In the genomic region with DNA sequence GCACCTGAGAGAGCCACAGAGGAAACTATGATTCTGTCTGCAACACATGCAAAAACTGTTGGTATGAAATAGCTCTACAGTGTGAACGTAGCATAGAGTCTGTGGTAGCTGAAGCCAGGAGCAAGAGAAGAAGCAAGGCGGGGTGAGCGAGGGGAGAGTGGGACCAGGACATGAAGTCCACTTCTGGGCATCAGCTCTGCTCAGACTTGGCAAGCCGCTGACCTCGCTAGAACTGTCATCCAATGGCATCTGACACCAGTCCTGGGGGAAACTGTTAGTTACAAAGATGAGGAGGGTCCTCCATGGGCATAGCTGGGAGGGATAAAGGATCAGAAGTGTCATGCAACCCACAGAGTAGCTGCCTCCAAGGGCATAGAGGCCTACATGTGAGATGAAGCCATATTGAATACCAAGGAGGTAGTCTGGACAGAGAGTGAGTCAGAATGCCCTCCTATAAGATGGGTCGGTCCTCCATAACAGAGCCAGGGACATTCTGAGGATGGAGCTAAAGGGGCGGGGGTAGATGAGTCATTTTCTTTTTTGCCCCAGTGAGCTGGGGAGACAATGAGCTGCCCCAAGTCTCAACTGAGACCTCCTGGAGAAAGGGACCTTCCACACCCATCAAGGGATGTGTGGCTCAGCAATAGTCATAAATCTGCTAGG, we compare ENCODE assay signal across 15 mouse cellular contexts.
DNase-seq lines count a peak whose midpoint lies in the region; ATAC-seq and TF ChIP-seq lines count a peak whose summit lies in the region.
"Had no signal": no experiment of that assay in that cellular context is flagged by ENCODE, and none has a peak within 500 bp of the region (broad histone marks: within the 10 kb centered on the region; RNA-seq: fewer than 3 reads in every experiment).

No protein-coding gene starts in this region.

- 87% methylated on average over 7 of the region's 7 CpGs for WGBS in midbrain, embryonic 11.5 days
- 90% methylated on average over 7 of the region's 7 CpGs for WGBS in midbrain, embryonic 10.5 days

- ATAC-seq in midbrain, embryonic 11.5 days (ENCODE audit: low FRiP score): no peak
- ATAC-seq: forebrain, embryonic 13.5 days; forebrain, postnatal 0 days; hindbrain, embryonic 16.5 days; inflammation-experienced regulatory T-cells, adult 6 months; intestine, postnatal 0 days had no signal

- no peak overlapping the region for H3K9ac ChIP-seq in midbrain, embryonic 11.5 days (ENCODE audit: low read length)
- H3K9ac ChIP-seq: embryonic facial prominence, embryonic 13.5 days; forebrain, embryonic 13.5 days; forebrain, postnatal 0 days; heart, embryonic 13.5 days had no signal

- H3K36me3 ChIP-seq in midbrain, embryonic 11.5 days (ENCODE audit: control insufficient read depth, insufficient read depth, low read length): no peaks in the 10 kb centered on the region
- no peaks in the 10 kb centered on the region for H3K36me3 ChIP-seq in midbrain, embryonic 10.5 days
- H3K36me3 ChIP-seq: embryonic facial prominence, embryonic 13.5 days; heart, embryonic 13.5 days had no signal

- H3K27ac ChIP-seq in gastrocnemius, adult 2 months: peak overlapping the region; percentile 16; the same call in 1 of the 2 replicates
- H3K27ac ChIP-seq in midbrain, embryonic 11.5 days (ENCODE audit: low read depth, low read length): no peak overlapping the region
- H3K27ac ChIP-seq in midbrain, embryonic 10.5 days (replicated peaks): no peak overlapping the region
- H3K27ac ChIP-seq: embryonic facial prominence, embryonic 13.5 days; forebrain, embryonic 13.5 days; heart, embryonic 13.5 days had no signal

- no peaks in the 10 kb centered on the region for H3K27me3 ChIP-seq in midbrain, embryonic 11.5 days (ENCODE audit: control insufficient read depth, insufficient read depth, low read length)
- H3K27me3 ChIP-seq in midbrain, embryonic 10.5 days (ENCODE audit: low read depth, poor library complexity, severe bottlenecking): no peaks in the 10 kb centered on the region
- H3K27me3 ChIP-seq: embryonic facial prominence, embryonic 13.5 days; forebrain, embryonic 13.5 days; heart, embryonic 13.5 days had no signal

- H3K4me3 ChIP-seq in gastrocnemius, adult 2 months: no peak overlapping the region
- no peak overlapping the region for H3K4me3 ChIP-seq in midbrain, embryonic 11.5 days (ENCODE audit: low read depth, low read length)
- H3K4me3 ChIP-seq in midbrain, embryonic 10.5 days: no peak overlapping the region
- H3K4me3 ChIP-seq: embryonic facial prominence, embryonic 13.5 days; forebrain, embryonic 13.5 days; heart, embryonic 13.5 days had no signal

- H3K4me1 ChIP-seq in midbrain, embryonic 11.5 days (ENCODE audit: control insufficient read depth, insufficient read depth, low read length): no peaks in the 10 kb centered on the region
- peaks cover 7% of the 10 kb centered on the region for H3K4me1 ChIP-seq in midbrain, embryonic 10.5 days

- no peaks in the 10 kb centered on the region for H3K9me3 ChIP-seq in midbrain, embryonic 11.5 days (ENCODE audit: control insufficient read depth, low read length)
- no peaks in the 10 kb centered on the region for H3K9me3 ChIP-seq in midbrain, embryonic 10.5 days (replicated peaks)
- H3K9me3 ChIP-seq: embryonic facial prominence, embryonic 13.5 days; forebrain, embryonic 13.5 days; heart, embryonic 13.5 days had no signal

- intact Hi-C loops in gastrocnemius, adult 2 months (cut with DNase I): loop anchor here (5.0 kb wide), 1 partner anchor 74 kb away; no protein-coding TSS in a partner anchor

- no peak for TF ChIP-seq CTCF in gastrocnemius, adult 2 months (IDR thresholded peaks at IDR 0.05)

- H3K4me2 ChIP-seq in midbrain, embryonic 11.5 days: no peak overlapping the region
- H3K4me2 ChIP-seq: embryonic facial prominence, embryonic 13.5 days; forebrain, embryonic 13.5 days; heart, embryonic 13.5 days had no signal

- DNase-seq in gastrocnemius, adult 2 months: no peak
- DNase-seq in gastrocnemius, adult 8-10 months (ENCODE audit: low spot score in 2 of 2): no peak
- DNase-seq in midbrain, embryonic 11.5 days (ENCODE audit: low spot score, missing footprints): peak; percentile 44
- no peak for DNase-seq in midbrain, embryonic 10.5 days (ENCODE audit: low spot score)
- DNase-seq in c-Kit-positive CD71-negative TER-119-negative erythroid progenitor cells, embryonic 14.5 days (ENCODE audit: low read depth): peak; percentile 16
- no peak for DNase-seq in frontal cortex, postnatal 25 days (ENCODE audit: low spot score in 2 of 2)
- DNase-seq in embryo, embryonic 11 days: no peak
- DNase-seq in cerebellum, adult 9-11 months: no peak
- DNase-seq: forebrain, postnatal 0 days had no signal

Comparison
In these comparisons a context has a peak if more than half of its experiments do, and no peak if none do; other contexts are left out.
1. DNase-seq: peak in midbrain, embryonic 11.5 days (single experiment) and c-Kit-positive CD71-negative TER-119-negative erythroid progenitor cells, embryonic 14.5 days (single experiment); none in gastrocnemius, adult 2 months (single experiment), gastrocnemius, adult 8-10 months (0 of 2), midbrain, embryonic 10.5 days (single experiment), frontal cortex, postnatal 25 days (0 of 2), embryo, embryonic 11 days (single experiment) and cerebellum, adult 9-11 months (single experiment).